Mouse (Mus musculus): ENCODE measurements around the gene Rab33b.
A peak's percentile ranks its signal among the peaks of the same experiment; 100 is the strongest.

The Rab33b gene

GRCm38 (mm10) chr3:51517467-51517866 lies 33.7 kb downstream of the Rab33b start:
- DNase-seq = no peak

GRCm38 (mm10) chr3:51517878-51518762 lies 34.4 kb downstream of the Rab33b start:
- no peak for DNase-seq

- no peak for DNase-seq
These were observed 35.0 kb downstream of the Rab33b start for GRCm38 (mm10) chr3:51518763-51519121.

GRCm38 (mm10) chr3:51521262-51521661 lies 37.5 kb downstream of the Rab33b start:
- no peak for DNase-seq

GRCm38 (mm10) chr3:51525186-51525785 lies 41.6 kb downstream of the Rab33b start:
- no peak for DNase-seq

- DNase-seq = no peak
These were observed 43.2 kb downstream of the Rab33b start for GRCm38 (mm10) chr3:51526891-51527290.

- peak; percentile 74 to 77 for DNase-seq
These were observed 48.0 kb downstream of the Rab33b start for GRCm38 (mm10) chr3:51531473-51532281.

GRCm38 (mm10) chr3:51532282-51532620 lies 48.5 kb downstream of the Rab33b start:
- DNase-seq = no peak

- DNase-seq = no peak
These were observed 49.9 kb downstream of the Rab33b start for GRCm38 (mm10) chr3:51533573-51533972.

- no peak for DNase-seq
These were observed 50.3 kb downstream of the Rab33b start for GRCm38 (mm10) chr3:51534013-51534412.

- peak; percentile 72 to 81 for DNase-seq
These were observed 56.1 kb downstream of the Rab33b start for GRCm38 (mm10) chr3:51539567-51540408.

GRCm38 (mm10) chr3:51540659-51541058 lies 56.9 kb downstream of the Rab33b start:
- no peak for DNase-seq

GRCm38 (mm10) chr3:51544442-51545128 lies 60.9 kb downstream of the Rab33b start:
- no peak for DNase-seq
